Mouse (Mus musculus) kidney, postnatal 14 days (tissue): Measurements from ENCODE around the gene Slc35b2.

ENCODE experiments used
- DNase-seq: peaks from one replicate; pipeline ENCODE4 v3.0.0; 2022; ENCODE audit warnings: mixed read lengths

The Slc35b2 gene

GRCm38 (mm10) chr17:45563655-45564530 lies at the start of gene Slc35b2:
TSS of gene Slc35b2 (plus strand) at chr17:45563874.
- DNase-seq = peak; percentile 95

- DNase-seq = no peak
These were observed 48.4 kb upstream of the Slc35b2 start for GRCm38 (mm10) chr17:45515204-45515726.

GRCm38 (mm10) chr17:45515806-45516205 lies 47.9 kb upstream of the Slc35b2 start:
- DNase-seq = no peak

GRCm38 (mm10) chr17:45516488-45516887 lies 47.2 kb upstream of the Slc35b2 start:
- peak; percentile 76 for DNase-seq

GRCm38 (mm10) chr17:45517135-45517534 lies 46.5 kb upstream of the Slc35b2 start:
- DNase-seq = no peak

GRCm38 (mm10) chr17:45517549-45518215 lies 46.0 kb upstream of the Slc35b2 start:
- no peak for DNase-seq

GRCm38 (mm10) chr17:45518766-45519475 lies 44.8 kb upstream of the Slc35b2 start:
- no peak for DNase-seq

GRCm38 (mm10) chr17:45520136-45520535 lies 43.5 kb upstream of the Slc35b2 start:
- no peak for DNase-seq

- DNase-seq = no peak
These were observed 40.4 kb upstream of the Slc35b2 start, which contains the start of gene Tcte1 for GRCm38 (mm10) chr17:45523263-45523662. TSS of gene Tcte1 (plus strand) at chr17:45523434.

GRCm38 (mm10) chr17:45524961-45525360 lies 38.7 kb upstream of the Slc35b2 start:
- no peak for DNase-seq

- peak; percentile 39 for DNase-seq
These were observed 37.1 kb upstream of the Slc35b2 start for GRCm38 (mm10) chr17:45526571-45526970.

- no peak for DNase-seq
These were observed 33.3 kb upstream of the Slc35b2 start for GRCm38 (mm10) chr17:45530346-45530782.

GRCm38 (mm10) chr17:45532896-45533295 lies 30.8 kb upstream of the Slc35b2 start:
- DNase-seq = no peak

GRCm38 (mm10) chr17:45536264-45536663 lies 27.4 kb upstream of the Slc35b2 start:
- no peak for DNase-seq

- DNase-seq = no peak
These were observed 25.3 kb upstream of the Slc35b2 start for GRCm38 (mm10) chr17:45538394-45538793.

GRCm38 (mm10) chr17:45539664-45540063 lies 24.0 kb upstream of the Slc35b2 start:
- DNase-seq = no peak

- DNase-seq = no peak
These were observed 21.5 kb upstream of the Slc35b2 start for GRCm38 (mm10) chr17:45542129-45542528.

- no peak for DNase-seq
These were observed 21.0 kb upstream of the Slc35b2 start for GRCm38 (mm10) chr17:45542705-45543104.

GRCm38 (mm10) chr17:45543115-45543514 lies 20.6 kb upstream of the Slc35b2 start:
- no peak for DNase-seq

GRCm38 (mm10) chr17:45544001-45544872 lies 19.4 kb upstream of the Slc35b2 start:
- no peak for DNase-seq

- no peak for DNase-seq
These were observed 18.8 kb upstream of the Slc35b2 start for GRCm38 (mm10) chr17:45544873-45545277.
